Mouse (Mus musculus): ENCODE measurements at regions not wholly inside any gene's neighbourhood (a gene's known extent, or its start where the extent isn't known, plus 50 kb on each side); places are given as distances from the start of the nearest gene placed in this dataset.

GRCm38 (mm10) chrX:11088506-11088905 is 210.6 kb upstream of the H2al1a start:
- H3K9ac ChIP-seq (replicated peaks), result no peak overlapping the region
- 0 out of 2 replicates have a peak, but pooled peaks cover 3% of the 10 kb centered on the region for H3K4me1 ChIP-seq
- H3K27ac ChIP-seq (replicated peaks), result no peak overlapping the region
- H3K9me3 ChIP-seq (replicated peaks), result no peaks in the 10 kb centered on the region
- no peak overlapping the region for H3K4me3 ChIP-seq (replicated peaks)
- no peak for ATAC-seq (ENCODE audit: low FRiP score)
- 49% methylated on average over 10 of the region's 10 CpGs for WGBS
- H3K4me2 ChIP-seq, result peak overlapping the region; percentile 43
- H3K27me3 ChIP-seq (replicated peaks), result no peaks in the 10 kb centered on the region
- H3K36me3 ChIP-seq, result no peaks in the 10 kb centered on the region

DNA sequence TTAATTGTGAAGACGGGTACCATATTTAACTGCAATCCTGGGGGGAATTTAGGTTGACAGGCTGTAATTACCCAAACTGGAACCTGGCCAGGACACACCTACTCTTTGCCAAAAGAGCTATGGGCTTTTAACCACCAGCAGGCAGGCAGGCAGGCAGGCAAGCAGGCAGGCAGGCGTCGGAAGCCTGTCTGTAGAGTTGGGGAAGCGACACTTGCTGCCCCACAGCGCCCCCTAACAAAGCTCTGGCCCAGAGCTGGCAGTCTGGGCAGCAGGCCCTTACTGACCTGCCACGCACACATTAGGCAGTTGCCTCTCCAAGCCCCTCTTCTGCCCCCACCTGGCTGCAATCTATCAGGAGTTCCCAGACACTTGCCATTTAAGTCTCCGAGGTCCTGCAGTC is 208.6 kb upstream of the H2al1a start:
- 15% methylated on average over 7 of the region's 7 CpGs for WGBS
- ATAC-seq (ENCODE audit: low FRiP score), result no peak

GRCm38 (mm10) chrX:11097581-11098254 is 201.3 kb upstream of the H2al1a start:
- no peak for ATAC-seq (ENCODE audit: low FRiP score)
- H3K9me3 ChIP-seq (replicated peaks), result no peaks in the 10 kb centered on the region

More for the DNA sequence above, 208.6 kb upstream of the H2al1a start:
- no peaks in the 10 kb centered on the region for H3K27me3 ChIP-seq (replicated peaks)
- no peak overlapping the region for H3K4me2 ChIP-seq
- H3K27ac ChIP-seq (replicated peaks), result no peak overlapping the region
- no peak overlapping the region for H3K4me3 ChIP-seq (replicated peaks)
- H3K9ac ChIP-seq (replicated peaks), result no peak overlapping the region
- H3K36me3 ChIP-seq, result no peaks in the 10 kb centered on the region
- 0 out of 2 replicates have a peak, but pooled peaks cover 3% of the 10 kb centered on the region for H3K4me1 ChIP-seq
- H3K9me3 ChIP-seq (replicated peaks), result no peaks in the 10 kb centered on the region

GRCm38 (mm10) chrX:11098366-11098765 is 200.7 kb upstream of the H2al1a start:
- Histone ChIP-seq H3K9me3 (replicated peaks) (no peaks in the 10 kb centered on the region), H3K27ac (replicated peaks) (no peak overlapping the region), H3K9ac (replicated peaks) (no peak overlapping the region), H3K36me3 (no peaks in the 10 kb centered on the region), H3K4me1 (peaks cover 10% of the 10 kb centered on the region; the same call in 1 of the 2 replicates), H3K4me2 (no peak overlapping the region), H3K27me3 (replicated peaks) (no peaks in the 10 kb centered on the region), H3K4me3 (replicated peaks) (no peak overlapping the region)
- 59% methylated on average over 4 of the region's 4 CpGs for WGBS
- ATAC-seq (ENCODE audit: low FRiP score), result no peak

More at GRCm38 (mm10) chrX:11097581-11098254, 201.3 kb upstream of the H2al1a start:
- no peak overlapping the region for H3K9ac ChIP-seq (replicated peaks)
- H3K4me2 ChIP-seq, result no peak overlapping the region
- H3K4me3 ChIP-seq (replicated peaks), result no peak overlapping the region
- no peaks in the 10 kb centered on the region for H3K27me3 ChIP-seq (replicated peaks)
- no peaks in the 10 kb centered on the region for H3K36me3 ChIP-seq
- peaks cover 10% of the 10 kb centered on the region; the same call in 1 of the 2 replicates for H3K4me1 ChIP-seq
- no peak overlapping the region for H3K27ac ChIP-seq (replicated peaks)
- 62% methylated on average over 9 of the region's 9 CpGs for WGBS

DNA sequence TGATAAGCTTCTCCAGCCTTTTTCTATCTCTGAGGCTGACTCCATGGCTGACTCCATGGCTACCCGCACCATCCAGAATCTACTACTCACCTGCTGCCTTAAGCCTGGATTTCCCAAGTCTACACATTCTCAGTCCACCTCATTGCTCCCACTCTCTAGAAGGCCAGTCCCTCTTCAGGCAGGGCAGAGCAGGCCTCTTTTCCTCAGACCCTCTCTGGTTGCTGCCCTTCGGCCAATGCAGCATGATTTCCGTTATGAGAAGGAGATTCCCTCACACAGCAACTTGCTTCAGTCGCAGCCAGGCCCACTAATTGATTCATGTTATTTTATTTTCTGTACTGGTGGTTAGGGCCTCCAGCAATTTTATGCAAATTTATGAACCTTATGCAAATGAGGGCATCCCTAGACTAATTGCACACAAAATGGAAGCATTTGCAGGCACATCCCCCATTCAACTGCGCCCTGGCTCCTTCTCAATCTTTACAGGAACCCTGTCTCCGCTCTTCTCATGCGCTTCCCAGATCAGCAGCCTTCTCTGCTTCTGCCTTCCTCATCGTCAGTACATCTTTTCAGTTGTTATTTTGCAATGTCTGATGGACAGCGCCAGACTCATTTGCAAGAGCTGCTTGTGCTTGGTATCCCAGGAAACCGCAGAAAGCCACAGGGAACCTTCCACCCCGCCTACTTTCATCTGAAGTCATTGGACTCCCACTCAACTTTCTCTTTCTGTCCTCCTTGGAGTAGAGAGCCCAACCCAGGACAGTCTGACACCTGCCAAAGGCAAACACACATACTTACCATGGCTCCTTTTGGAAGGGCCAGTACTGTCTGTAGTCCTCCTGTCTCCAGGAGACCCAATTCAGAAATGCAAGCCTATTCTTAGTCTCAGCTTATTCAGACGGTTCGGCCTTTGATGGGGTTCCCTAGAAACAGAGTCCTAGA is 199.6 kb upstream of the H2al1a start:
- Histone ChIP-seq H3K4me1 (peaks cover 10% of the 10 kb centered on the region; the same call in 1 of the 2 replicates), H3K27me3 (replicated peaks) (no peaks in the 10 kb centered on the region), H3K4me2 (no peak overlapping the region), H3K9ac (replicated peaks) (no peak overlapping the region), H3K9me3 (replicated peaks) (no peaks in the 10 kb centered on the region), H3K36me3 (no peaks in the 10 kb centered on the region), H3K27ac (replicated peaks) (no peak overlapping the region), H3K4me3 (replicated peaks) (no peak overlapping the region)
- no peak for ATAC-seq (ENCODE audit: low FRiP score)
- 38% methylated on average over 13 of the region's 13 CpGs for WGBS

DNA sequence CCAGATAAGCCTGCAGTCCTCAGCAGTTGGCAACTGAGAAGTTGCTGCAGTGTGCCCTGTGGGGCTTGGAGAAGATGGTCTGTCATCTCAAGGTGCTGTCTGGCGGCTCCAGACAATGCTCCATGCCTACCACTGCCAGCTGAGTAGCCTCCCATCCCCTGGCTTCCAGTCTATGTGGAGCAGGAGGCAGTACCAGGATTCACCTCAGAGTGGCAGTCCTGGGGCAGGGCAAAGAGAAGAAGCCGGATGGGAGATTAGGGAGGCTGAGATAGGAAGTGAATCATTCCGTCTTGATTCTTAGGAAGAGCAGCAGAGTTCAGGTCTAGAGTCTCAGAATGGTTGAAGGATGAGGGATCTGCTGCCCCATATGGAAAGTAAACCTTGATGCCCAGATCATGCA is 198.1 kb upstream of the H2al1a start:
- no peak for ATAC-seq (ENCODE audit: low FRiP score)
- Histone ChIP-seq H3K9me3 (replicated peaks) (no peaks in the 10 kb centered on the region), H3K9ac (replicated peaks) (no peak overlapping the region), H3K4me2 (no peak overlapping the region), H3K4me1 (peaks cover 10% of the 10 kb centered on the region; the same call in 1 of the 2 replicates), H3K27ac (replicated peaks) (no peak overlapping the region), H3K36me3 (no peaks in the 10 kb centered on the region), H3K4me3 (replicated peaks) (no peak overlapping the region), H3K27me3 (replicated peaks) (no peaks in the 10 kb centered on the region)
- 63% methylated on average over 3 of the region's 3 CpGs for WGBS

DNA sequence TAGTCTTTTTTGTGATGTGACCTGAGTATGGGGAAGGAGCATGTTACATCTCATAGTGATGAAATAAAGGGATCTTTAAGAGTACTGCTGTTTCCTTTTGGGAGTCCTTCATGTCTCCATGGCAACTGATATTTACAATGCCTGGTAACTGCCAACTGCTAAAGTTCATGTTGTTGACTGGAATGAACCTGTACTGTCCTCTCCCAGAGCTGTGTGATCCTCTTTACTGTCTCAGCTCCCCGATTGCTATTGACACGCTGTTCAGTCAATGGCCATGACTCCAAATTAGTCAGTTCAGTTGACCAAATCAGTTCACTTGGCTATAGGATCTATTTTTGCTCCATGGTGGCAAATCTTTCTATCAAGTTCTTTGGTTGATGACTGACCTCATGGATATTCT is 167.8 kb upstream of the H2al1a start:
- Histone ChIP-seq H3K4me1 (no peaks in the 10 kb centered on the region), H3K9me3 (replicated peaks) (no peaks in the 10 kb centered on the region), H3K27ac (replicated peaks) (no peak overlapping the region), H3K36me3 (no peaks in the 10 kb centered on the region), H3K27me3 (replicated peaks) (no peaks in the 10 kb centered on the region), H3K4me2 (no peak overlapping the region), H3K4me3 (replicated peaks) (no peak overlapping the region), H3K9ac (replicated peaks) (no peak overlapping the region)
- 76% methylated on average over 2 of the region's 2 CpGs for WGBS
- ATAC-seq (ENCODE audit: low FRiP score), result no peak

GRCm38 (mm10) chrX:11139971-11140421 is 159.1 kb upstream of the H2al1a start:
- no peaks in the 10 kb centered on the region for H3K9me3 ChIP-seq (replicated peaks)
- H3K27ac ChIP-seq (replicated peaks), result no peak overlapping the region
- no peak overlapping the region for H3K4me2 ChIP-seq
- no peaks in the 10 kb centered on the region for H3K27me3 ChIP-seq (replicated peaks)
- WGBS, result 64% methylated on average over 8 of the region's 8 CpGs
- no peaks in the 10 kb centered on the region for H3K4me1 ChIP-seq
- H3K4me3 ChIP-seq (replicated peaks), result no peak overlapping the region
- H3K9ac ChIP-seq (replicated peaks), result no peak overlapping the region
- no peaks in the 10 kb centered on the region for H3K36me3 ChIP-seq
- no peak for ATAC-seq (ENCODE audit: low FRiP score)

GRCm38 (mm10) chrX:11141294-11141693 is 157.8 kb upstream of the H2al1a start:
- 94% methylated on average over 1 of the region's 1 CpGs for WGBS
- Histone ChIP-seq H3K27ac (replicated peaks) (no peak overlapping the region), H3K27me3 (replicated peaks) (no peaks in the 10 kb centered on the region), H3K4me3 (replicated peaks) (no peak overlapping the region), H3K9me3 (replicated peaks) (no peaks in the 10 kb centered on the region), H3K4me2 (no peak overlapping the region), H3K4me1 (no peaks in the 10 kb centered on the region), H3K9ac (replicated peaks) (no peak overlapping the region), H3K36me3 (no peaks in the 10 kb centered on the region)
- ATAC-seq (ENCODE audit: low FRiP score), result no peak

DNA sequence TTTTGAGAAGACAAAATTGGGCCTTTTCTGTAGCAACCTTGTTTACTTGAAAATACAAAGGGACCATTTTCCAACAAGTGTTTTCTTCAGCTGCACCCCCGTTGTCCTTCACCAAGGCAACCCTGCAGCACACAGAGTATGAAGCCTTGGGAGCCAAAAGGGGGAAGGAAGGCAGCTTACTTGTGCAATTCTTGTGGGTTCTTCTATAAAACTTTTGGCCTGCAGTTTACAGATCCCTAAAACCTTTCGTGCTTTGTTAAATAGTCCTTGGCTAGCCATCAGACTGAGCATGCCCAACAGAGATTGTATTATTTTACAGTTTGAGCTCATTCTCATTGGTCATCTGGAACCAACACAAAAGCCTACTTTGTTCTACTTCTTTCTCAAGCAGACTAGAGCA is 140.6 kb upstream of the H2al1a start:
- 55% methylated on average over 2 of the region's 2 CpGs for WGBS
- no peaks in the 10 kb centered on the region for H3K27me3 ChIP-seq (replicated peaks)
- ATAC-seq (ENCODE audit: low FRiP score), result no peak

GRCm38 (mm10) chrX:11170416-11170815 is 128.6 kb upstream of the H2al1a start:
- no peak overlapping the region for H3K27ac ChIP-seq (replicated peaks)
- ATAC-seq (ENCODE audit: low FRiP score), result no peak
- H3K9me3 ChIP-seq (replicated peaks), result no peaks in the 10 kb centered on the region
- no peak overlapping the region for H3K9ac ChIP-seq (replicated peaks)
- no peaks in the 10 kb centered on the region for H3K4me1 ChIP-seq
- no peak overlapping the region for H3K4me2 ChIP-seq
- no peaks in the 10 kb centered on the region for H3K27me3 ChIP-seq (replicated peaks)
- 82% methylated on average over 3 of the region's 3 CpGs for WGBS
- no peaks in the 10 kb centered on the region for H3K36me3 ChIP-seq
- H3K4me3 ChIP-seq (replicated peaks), result no peak overlapping the region

More for the DNA sequence above, 140.6 kb upstream of the H2al1a start:
- no peaks in the 10 kb centered on the region for H3K9me3 ChIP-seq (replicated peaks)
- H3K9ac ChIP-seq (replicated peaks), result no peak overlapping the region
- no peak overlapping the region for H3K4me3 ChIP-seq (replicated peaks)
- H3K4me2 ChIP-seq, result no peak overlapping the region
- no peaks in the 10 kb centered on the region for H3K4me1 ChIP-seq
- no peak overlapping the region for H3K27ac ChIP-seq (replicated peaks)
- no peaks in the 10 kb centered on the region for H3K36me3 ChIP-seq
